Mouse (Mus musculus): ENCODE measurements around the gene Arhgef12.

Arhgef12 gene

GRCm38 (mm10) chr9:43071741-43072140 lies 35.3 kb downstream of the Arhgef12 start:
- DNase-seq, result no peak

GRCm38 (mm10) chr9:43071176-43071575 lies 35.9 kb downstream of the Arhgef12 start:
- no peak for DNase-seq

- no peak for DNase-seq
Measured at GRCm38 (mm10) chr9:43070566-43070965, 36.5 kb downstream of the Arhgef12 start.

GRCm38 (mm10) chr9:43070153-43070552 lies 36.9 kb downstream of the Arhgef12 start:
- no peak for DNase-seq

- no peak for DNase-seq
Measured at GRCm38 (mm10) chr9:43067896-43068295, 39.1 kb downstream of the Arhgef12 start.

GRCm38 (mm10) chr9:43065231-43065630 lies 41.8 kb downstream of the Arhgef12 start:
- no peak for DNase-seq

DNA sequence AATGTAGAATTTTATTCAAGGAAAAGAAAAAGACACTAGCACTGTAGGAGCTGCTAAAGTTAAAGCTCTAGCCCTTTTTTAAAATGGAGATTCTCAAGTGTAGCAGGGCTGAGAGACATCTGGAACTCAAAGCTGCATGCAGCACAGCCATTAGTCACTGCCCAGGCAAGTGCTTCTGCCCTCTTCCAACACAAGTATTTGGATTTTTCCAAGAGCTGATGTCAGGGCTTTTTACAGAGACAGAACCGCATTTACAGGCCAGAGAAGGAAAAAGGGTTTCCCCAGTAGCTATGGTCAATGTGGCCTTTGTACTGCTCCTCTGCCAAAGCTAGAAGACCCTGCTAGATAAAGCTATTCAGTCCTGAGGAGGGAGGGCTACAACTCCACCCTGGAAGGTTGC lies 45.5 kb downstream of the Arhgef12 start:
- DNase-seq, result no peak

- no peak for DNase-seq
Measured at GRCm38 (mm10) chr9:43050391-43050790, 56.6 kb downstream of the Arhgef12 start.

DNA sequence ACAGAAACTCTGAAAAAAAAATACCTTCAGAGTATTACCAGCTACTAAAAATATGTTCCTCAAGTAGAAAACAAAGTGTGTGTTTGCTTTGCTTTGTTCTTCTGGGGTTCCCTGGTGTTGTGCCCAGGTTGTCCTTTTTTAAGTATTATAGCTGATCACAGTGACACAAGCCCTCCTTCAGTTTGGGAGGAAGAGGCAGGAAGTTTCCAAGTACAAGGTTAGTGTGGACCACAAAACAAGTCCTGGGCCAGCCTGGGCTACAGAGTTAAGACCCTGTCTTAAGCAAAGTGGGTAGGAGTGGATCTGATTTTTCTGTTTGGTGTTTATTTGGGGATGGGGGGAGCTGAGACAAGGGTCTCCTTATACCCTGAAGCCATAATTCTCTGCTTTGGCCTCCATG lies 62.6 kb downstream of the Arhgef12 start:
- no peak for DNase-seq

GRCm38 (mm10) chr9:43038466-43038865 lies 68.6 kb downstream of the Arhgef12 start:
- DNase-seq, result no peak

GRCm38 (mm10) chr9:43035208-43035607 lies 71.8 kb downstream of the Arhgef12 start:
- no peak for DNase-seq

DNA sequence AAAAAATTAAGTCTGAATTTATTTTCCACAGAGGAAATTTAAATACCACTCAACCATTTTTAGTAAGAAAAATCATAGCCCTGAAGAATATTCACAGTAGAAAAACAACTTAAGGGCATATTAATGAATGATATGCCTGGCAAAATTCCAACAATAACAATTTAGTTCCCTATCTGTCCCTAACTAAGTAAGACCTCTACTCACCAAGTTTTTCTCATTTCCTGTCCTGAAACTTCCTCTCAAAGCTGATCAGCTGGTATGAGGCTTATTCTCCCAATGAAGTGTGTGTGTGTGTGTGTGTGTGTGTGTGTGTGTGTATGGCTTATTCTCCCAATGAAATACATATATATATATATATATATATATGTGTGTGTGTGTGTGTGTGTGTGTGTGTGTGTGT lies 72.8 kb downstream of the Arhgef12 start:
- no peak for DNase-seq

GRCm38 (mm10) chr9:43027757-43028156 lies 79.3 kb downstream of the Arhgef12 start:
- no peak for DNase-seq

- no peak for DNase-seq
Measured at GRCm38 (mm10) chr9:43021515-43022251, 85.4 kb downstream of the Arhgef12 start.

DNA sequence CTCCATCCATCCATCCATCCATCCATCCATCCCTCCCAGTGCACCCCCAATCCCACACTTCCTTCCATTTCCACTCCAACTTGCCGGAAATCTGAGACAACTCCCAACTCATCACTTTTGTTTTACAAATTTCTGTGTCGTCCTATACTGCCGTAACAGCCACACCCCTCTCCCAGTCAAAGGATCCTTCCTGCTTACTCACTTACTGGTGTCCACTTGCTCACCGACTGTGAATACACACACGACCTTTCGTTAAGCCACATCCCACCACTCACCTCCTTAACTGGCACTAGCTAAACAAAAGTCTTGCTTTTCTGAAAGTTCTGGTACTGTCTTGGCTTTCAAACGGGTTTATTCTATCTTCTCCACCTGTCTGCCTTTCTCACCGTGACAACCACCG lies 87.4 kb downstream of the Arhgef12 start:
- DNase-seq, result no peak

GRCm38 (mm10) chr9:43015786-43016185 lies 91.3 kb downstream of the Arhgef12 start:
- no peak for DNase-seq

- DNase-seq, result no peak
Measured at GRCm38 (mm10) chr9:43015366-43015765, 91.7 kb downstream of the Arhgef12 start.

DNA sequence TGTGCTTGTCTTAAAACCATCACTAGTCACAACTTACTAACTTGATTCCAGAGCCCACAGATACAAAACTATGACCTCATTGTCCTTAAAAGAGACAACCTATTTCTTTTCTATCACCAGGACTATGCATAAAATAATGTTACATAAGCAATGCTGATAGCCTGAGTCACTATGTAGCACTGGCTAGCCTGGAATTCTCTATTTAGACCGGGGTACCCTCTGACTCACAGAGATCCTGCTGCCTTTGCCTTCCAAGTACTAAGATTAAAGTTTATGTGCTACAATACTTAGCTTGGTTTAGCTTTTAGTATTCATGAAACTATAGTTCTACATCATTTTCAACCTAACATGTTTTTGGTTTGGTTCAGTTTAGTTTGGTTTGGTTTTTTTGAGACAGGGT lies 92.2 kb downstream of the Arhgef12 start:
- no peak for DNase-seq

- no peak for DNase-seq
Measured at GRCm38 (mm10) chr9:43012541-43012940, 94.5 kb downstream of the Arhgef12 start.

DNA sequence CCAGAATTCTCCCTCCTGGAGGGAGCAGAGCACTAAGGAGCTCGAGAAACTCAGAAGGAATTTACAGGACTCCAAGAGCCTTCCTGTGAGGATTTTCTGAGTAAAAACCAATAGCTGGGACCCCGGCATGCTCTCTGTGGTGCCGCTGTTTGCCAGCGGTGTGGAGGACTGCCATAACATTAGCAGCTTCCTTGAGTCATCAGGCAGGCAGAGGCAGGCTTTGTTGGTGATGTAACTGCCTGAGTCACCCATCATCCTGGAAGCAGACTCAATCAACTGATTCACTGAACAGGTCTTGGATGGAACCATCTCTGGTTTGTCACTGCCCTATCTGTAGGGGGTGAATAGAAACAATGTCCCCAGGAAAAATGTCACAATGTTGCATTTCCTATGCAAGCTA lies 96.0 kb downstream of the Arhgef12 start:
- DNase-seq, result no peak

DNA sequence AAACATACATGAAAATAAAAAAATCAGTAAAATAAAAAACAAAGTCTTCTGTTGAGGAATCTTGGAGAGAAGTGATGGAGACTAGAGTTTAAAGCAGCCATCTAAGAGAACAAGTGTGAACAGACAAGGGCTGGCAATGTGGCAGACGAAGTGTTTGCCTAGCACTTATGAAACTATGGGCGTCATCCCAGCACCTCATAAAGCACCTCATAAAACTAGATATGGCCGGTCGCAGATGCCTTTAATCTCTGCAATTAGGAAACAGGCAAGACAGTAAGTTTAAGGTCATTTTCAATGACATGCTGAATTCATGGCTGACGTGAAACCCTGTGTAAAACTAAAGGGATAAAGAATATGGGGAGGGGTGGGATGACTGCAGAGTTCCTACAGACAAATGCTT lies 103.2 kb downstream of the Arhgef12 start:
- no peak for DNase-seq

DNA sequence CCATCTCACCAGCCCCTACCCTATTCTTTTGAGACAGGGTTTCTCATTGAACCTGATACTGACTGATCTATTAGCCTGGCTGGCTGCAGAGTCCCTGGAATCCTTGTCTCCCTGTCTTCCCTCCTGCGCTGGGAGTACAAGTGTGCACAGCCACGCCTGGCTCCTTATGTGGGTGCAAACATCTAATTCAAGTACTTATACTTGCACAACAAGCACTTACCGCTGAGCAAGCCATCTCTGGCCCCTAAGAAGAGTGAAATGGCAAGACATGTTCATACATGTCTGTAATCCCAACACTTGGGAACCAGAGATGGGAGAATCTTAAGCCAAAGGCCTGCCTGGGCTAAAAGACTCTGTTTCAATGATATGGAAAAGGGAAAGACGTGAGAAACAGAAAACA lies 104.0 kb downstream of the Arhgef12 start:
- DNase-seq, result no peak

- DNase-seq, result peak; percentile 19
Measured at GRCm38 (mm10) chr9:43000595-43001250, 106.3 kb downstream of the Arhgef12 start.

DNA sequence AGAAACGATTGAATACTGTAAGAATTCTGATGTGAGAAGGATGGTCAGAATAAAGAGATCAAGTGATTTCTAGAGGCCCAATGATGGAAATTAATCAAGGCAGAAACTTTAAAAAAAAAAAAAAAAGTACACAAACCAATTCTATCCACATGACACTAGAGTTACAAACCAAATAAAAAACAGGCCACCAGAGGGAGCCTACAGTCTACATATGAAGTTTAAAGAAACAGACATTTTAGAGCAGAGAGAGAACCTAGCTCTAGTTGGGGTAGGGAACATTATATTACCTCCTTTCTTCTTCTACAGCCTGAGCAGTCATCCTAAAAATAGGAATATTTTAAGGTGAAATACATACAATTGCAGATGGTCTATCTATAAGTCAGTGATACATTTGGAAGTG lies 107.0 kb downstream of the Arhgef12 start:
- DNase-seq, result no peak

DNA sequence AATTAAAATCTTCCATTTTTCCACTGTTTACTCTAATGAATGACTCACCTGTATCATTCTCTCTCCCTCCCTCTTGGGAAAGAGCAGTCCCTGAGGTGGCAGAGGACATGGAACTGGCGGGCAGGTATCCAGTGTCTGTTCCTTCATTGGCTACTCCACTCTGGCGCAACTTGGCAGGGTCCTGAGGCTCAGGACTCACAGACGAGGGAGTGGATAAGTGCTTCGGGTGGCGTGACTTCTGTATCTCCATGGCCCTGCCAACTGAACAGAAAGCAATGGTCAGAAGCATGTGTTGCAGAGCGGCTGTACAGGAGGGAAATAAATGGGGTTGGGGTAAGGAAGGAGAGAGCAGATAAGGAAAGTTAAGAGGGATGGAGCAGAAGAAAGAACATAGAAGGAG lies 109.5 kb downstream of the Arhgef12 start:
- no peak for DNase-seq
